Mouse (Mus musculus): ENCODE data around the gene Dennd4a.

GRCm38 (mm10) chr9:64788070-64788469, 23.1 kb upstream of the Dennd4a start:
- no peak for TF ChIP-seq GATA1 (IDR thresholded peaks at IDR 0.05; ENCODE audit: borderline replicate concordance, low read length)
- no peak for TF ChIP-seq FLI1 (IDR thresholded peaks at IDR 0.05; ENCODE audit: low read length)

All from megakaryocyte, embryonic 14.5 days (primary cell).